Mouse (Mus musculus) lung, postnatal 25 days (tissue): ENCODE data around the gene Igsf3.

Experiments
- DNase-seq: peaks from one replicate; pipeline ENCODE4 v3.0.0; 2022; ENCODE audit warnings: low spot score

Igsf3 gene

DNA sequence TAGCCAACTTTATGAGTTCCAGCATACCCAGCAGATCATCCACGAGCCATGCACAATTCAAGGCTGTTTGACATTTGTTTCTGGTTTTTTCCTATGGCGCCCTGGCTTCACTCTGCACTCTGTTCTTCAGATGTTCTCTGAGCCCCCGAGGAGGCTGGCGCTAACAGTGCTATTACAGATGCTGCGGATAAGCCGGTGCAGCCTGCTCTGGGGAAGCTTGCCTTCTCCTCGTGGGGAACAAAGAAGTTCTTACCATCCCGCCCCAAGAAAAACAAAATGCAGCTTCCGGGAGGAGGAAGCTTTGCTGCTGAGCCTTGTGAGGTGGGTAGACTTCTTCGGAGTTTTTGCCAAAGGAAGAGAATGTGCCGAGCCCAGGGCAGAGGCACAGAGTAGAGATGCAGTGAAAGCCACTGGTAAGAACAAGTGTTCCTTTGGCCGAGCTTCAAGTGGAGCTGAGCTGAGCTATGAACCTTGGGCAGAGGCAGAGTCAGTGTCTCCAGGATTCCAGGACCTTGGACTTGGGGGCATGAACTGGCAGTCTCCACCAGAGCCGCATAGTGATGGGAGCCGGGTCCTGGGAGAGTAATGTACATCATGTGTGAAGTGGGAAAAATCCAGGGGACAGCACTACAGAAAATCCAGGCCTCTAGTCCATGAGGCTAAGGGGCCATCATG lies 125.3 kb downstream of the Igsf3 start:
- no peak for DNase-seq

DNA sequence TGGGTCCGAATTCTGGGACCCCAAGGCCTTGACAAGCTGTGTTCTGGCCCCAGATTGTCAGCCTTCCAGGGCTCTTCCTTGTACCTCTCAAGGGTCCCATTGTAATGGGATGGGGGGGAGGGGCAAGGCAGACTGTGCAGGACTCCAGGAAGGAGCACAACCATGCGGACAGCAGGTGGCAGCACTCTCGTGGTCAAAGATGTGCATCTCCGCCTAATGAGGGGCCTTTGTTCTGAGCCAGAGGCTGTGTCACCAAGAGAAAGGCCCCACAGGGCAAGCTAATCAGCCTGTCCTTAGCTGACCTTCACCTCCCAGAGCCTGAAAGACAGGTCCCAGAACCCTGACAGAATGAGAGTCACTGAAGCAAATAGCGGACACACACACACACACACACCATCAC lies 129.3 kb downstream of the Igsf3 start:
- peak; percentile 90 for DNase-seq

DNA sequence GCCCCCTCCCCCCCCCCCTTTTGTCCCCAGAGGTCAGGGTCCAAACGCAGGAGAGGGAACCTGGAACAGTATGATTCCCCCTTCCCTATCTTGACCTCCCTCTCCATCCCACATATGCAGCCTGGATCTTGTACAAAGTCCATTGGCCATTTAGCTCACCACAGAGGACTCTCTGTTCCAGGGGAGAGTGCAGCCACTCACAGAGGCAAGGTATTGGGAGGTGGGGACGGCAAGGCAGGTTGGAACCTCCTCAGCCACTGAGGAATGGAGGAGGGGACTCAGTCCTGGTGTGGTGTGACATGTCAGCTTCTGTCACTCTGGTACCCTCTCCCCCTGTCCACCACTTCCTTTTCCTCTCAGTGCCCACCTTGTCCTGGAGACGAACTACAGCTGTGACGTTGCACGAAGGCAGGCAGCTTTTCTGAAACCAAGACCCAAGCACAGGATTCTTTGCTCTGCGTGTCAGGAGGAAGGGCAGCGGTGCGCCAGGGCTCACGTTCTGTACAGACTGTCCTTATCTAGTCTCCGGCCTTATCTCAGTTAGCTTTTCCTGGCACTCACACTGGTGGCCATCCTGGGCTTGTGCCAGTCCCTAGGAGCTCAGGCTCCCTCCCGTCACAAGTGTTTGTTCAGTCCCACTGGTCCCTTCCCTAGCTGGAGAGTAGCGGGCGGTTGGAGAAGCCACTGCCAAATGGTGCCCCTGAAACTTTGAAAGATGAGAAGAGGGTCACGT lies 130.3 kb downstream of the Igsf3 start:
- peak; percentile 84 for DNase-seq

- DNase-seq, result no peak
Measured at GRCm38 (mm10) chr3:101507766-101508165, 130.9 kb downstream of the Igsf3 start.

GRCm38 (mm10) chr3:101509707-101510544 lies 133.0 kb downstream of the Igsf3 start:
- no peak for DNase-seq

DNA sequence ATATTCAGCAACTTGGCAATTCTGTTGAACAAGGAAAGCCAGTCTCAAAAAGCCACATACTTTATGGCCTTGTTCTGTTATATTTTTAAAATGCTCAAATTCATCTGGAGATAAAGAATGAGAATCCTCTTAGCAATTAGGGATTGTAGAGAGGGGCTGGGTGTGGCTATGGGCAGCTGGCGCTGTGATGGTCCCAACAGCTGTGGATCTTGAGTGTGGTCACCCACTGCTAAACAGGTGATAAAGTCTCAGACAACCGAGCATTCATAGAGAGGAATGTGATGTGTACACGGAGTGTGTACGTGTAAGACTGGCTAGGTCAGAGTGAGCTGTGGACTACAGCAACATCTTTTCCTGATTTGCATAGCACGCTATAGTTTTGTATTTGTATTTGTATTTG lies 133.7 kb downstream of the Igsf3 start:
- DNase-seq, result no peak
